Mouse (Mus musculus) spleen, postnatal 4 days (tissue): ENCODE measurements around the gene Hmg20b.

Source experiments
- DNase-seq, 2 experiments: peaks; one replicate each; pipeline ENCODE4 v3.0.0; 2022; ENCODE audit warnings: low spot score in 2 of 2

The Hmg20b gene

DNA sequence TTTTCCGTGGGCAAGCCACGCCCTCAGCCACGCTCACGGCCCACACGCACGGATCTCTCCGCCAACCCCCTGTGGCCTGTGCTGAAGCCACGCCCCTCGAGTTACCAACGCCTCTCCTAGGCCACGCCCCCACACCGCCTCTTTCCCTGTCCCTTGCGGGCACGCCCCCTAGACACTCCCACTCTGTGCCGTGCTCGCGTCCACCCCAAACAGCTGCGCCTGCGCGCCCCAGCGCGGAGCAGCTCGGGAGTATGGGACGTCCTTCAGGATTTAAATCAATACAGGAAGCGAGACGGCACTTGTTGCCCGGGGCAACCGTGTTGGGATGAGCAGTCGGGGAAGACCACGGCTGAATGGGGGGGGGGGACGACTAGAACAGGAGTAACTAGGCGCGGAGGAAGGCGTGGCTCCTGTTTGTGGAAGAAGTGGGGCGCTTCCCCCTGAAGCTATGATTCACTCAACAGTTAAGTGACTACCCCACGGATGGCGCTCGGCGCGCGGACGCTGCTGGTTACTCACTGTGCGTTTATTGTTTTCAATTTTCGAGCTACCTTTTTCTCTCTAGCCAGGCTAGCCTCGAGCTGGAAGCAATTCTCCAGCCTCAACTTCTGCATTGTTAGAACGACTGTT is 28.4 kb upstream of the Hmg20b start:
- peak; percentile 100 for DNase-seq

DNA sequence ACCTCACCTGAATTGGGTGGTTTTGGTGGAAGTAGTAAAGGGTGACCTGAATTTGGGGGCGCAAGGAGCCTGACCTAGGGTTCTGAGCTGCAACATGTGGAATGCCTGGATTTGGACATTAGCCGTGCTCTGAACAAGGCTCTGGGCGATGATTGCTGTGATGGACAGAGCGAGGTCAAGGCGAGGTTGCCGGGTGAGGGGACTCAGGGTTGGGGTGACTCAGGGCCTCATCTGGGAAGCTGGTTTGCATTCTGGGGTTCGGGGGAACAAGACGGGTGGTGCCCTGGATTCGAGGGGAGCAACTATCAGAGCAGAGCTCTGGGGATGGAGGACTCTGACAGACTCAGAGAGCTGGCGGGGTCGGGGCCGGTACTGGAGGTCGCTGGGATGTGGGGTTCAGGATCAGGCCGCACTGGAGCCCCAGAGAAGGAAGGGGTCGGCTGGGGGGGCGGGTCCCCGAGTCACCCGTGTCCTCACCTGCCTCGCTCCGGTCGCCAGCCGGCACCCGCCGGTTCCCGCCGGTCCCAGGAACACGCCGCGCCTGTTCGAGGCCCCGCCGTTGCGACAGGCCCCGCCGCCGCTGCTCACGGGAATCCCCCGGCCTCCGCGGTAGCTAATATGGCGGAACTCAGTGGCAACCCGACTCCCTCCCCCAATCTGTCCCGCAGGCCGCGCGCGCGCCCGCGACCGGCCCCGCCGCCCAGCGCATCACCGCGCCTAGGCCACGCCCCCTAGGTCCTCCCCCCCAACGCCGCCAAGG is 27.7 kb upstream of the Hmg20b start, which contains the start of gene Fzr1:
Gene Fzr1 (minus strand): TSS at position 724 of the 760 bp plus-strand sequence.
- no peak for DNase-seq

DNA sequence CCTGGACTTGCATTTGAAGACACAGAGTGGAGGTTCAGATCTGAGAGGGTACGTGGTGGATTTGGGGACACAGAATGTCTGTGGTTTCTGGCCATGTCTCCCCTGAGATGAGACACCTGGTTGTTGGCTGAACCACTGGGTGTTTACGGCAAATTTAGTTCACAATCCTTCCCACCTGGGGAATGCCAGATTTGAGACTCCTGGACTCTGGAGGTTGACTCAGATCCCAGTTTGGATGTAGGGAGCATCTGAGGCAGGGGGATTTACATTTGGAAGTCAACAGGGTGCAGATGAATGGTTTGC is 27.0 kb upstream of the Hmg20b start:
- DNase-seq, result no peak

DNA sequence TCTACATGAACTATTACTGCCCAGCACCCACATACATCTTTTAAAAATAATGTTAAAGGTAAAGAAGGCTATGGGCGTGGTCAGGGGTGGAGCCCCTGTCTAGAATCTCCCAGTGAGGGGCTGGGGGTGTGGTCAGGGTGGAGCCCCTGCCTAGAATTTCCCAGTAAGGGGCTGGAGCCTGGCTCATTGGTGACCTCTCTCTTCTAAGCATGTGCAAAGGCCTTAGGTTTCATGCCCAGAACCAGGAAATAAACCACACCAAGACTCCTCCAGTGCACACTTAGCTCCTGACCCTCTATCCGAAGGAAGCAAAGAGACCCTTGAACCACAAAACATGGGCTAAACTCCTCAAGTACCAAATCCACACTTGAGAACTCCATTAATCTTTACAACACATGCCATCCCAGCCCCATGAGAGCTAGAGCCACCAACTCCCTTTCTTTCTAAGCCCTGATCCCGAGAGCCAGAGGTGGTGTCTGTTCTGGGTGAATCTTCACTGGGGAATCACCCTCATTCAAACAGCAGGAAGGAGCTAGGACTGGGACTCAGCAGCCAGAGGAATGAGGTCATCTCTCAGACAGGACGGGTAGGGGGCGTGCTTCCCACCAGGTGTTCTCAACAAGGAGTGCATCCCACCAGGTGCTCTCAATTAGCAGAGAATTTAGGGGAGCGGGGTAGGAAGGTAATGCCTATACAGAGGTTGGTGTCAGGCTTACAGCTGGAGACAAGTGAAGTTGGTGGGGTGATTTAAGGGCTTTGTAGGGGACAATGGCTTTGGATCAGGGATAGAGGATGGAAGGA is 26.5 kb upstream of the Hmg20b start:
- peak; percentile 76 to 79 for DNase-seq

- no peak for DNase-seq
These were observed 25.0 kb upstream of the Hmg20b start for GRCm38 (mm10) chr10:81375322-81375721.

GRCm38 (mm10) chr10:81367207-81367495 is 16.9 kb upstream of the Hmg20b start:
- no peak for DNase-seq

- no peak for DNase-seq
These were observed 16.4 kb upstream of the Hmg20b start for GRCm38 (mm10) chr10:81366477-81367206.

DNA sequence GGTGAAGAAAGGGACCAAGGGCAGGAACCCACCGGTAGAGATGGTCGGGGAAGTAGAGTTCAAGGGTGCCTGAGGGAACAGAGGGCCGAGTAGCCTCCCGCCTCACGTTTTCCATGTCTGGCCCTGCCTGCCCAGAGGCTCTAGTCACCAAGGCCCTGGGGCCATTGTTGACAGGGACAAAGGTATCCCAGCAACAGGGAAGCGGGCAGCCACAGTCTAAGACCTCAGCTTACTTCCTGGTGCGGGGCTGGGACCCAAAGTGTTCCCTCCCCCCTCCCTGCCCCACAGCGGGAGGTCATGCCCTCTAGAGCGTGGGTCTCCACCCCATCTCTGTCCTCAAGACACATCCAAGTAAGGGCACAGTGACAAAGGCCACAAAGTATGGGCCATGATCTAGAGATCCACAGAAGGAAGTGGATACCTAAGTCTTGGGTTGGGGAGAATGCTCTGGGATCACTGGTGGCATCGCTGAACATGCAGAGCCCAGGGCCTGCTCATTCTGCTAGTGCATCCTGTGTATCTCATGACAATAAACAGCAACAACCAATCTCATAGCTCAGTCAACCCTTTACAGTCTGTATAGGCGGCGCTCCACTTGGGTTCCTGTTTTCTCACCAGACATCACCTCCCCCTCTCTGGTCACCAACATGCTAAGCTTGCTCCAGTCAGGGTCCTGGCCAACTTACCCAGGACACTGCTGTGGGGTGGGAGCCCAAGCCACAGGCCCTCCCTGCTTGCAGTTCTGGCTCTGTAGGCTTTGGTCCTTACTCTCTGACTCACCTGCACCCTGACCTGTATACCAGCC is 15.6 kb upstream of the Hmg20b start, which contains the start of gene 4930404N11Rik:
Gene 4930404N11Rik (minus strand): TSS at position 145 of the 805 bp plus-strand sequence.
- peak in 1 of 2 experiments; percentile 38 for DNase-seq

- DNase-seq, result no peak
These were observed 14.8 kb upstream of the Hmg20b start for GRCm38 (mm10) chr10:81365073-81365472.

- no peak for DNase-seq
These were observed 14.4 kb upstream of the Hmg20b start for GRCm38 (mm10) chr10:81364666-81365065.

DNA sequence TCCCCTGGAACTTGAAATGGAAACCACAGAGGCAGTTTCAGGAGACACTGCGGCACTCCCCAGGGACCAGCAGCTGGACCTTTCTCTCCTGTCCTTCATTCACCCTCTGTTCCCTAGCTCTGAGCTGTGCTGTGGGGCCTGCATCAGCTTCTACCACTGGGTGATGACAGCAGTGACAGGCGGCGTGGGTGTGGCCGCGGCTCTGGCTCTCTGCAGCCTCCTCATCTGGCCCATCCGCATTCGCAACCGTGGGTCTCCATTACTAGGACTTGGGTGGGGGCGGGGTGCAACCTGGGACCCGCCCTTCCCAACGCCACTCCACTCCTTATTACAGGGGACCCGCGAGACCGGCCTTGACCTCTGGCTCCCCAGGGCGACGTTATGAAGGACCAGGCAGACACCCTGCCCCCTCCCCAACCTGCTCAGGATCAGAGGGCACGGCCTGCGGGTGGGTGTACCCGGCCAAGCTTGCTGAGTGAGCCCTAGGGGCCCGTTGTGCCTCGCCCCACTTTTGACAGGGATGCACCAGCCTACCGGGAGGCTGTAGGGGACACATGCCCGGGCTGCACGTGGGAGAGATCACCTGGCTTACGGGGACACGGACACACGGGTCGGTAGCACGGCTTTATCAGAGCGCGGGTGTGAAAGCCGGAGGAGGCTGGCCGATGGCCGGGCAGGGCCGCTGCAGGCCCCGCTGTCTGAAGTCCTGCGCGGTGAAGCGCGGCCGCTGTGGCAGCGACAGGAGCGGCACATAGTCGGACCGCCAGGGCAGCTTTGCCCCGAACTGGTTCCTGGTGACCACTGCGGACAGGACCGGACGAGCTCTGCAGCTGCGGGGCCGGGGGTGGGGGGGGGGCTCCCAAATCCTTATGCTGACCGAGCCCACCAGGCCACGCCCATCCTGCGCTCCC is 13.4 kb upstream of the Hmg20b start:
- DNase-seq, result no peak

DNA sequence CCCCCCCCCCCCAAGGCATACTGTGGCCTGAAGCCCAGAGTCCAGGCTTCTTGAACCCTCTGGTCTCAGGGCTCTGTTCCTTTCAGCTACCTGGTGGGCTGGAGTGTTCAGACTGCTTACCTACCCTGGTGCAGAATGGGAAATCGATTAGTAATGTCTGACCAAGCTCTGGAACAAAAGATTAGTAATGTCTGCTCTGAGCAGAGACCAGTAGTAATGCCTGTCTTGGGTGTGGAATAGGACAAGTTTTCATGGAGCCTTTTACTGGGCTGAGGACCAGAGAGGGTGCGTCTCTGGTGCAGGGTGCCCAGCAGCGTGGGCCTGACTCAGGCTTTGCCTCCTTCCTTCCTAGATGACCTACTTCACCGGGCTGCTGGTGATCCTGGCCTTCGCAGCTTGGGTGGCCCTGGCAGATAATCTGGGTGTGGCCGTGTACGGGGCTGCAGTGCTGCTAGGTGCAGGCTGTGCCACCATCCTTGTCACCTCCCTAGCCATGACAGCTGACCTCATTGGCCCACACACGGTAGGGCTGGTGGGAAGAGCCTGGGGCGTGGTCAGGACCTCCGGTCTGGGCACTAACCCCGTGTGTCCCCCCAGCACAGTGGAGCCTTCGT is 12.2 kb upstream of the Hmg20b start:
- peak; percentile 84 to 88 for DNase-seq

- no peak for DNase-seq
These were observed 10.4 kb upstream of the Hmg20b start for GRCm38 (mm10) chr10:81360721-81361120.

- DNase-seq, result no peak
These were observed 8.6 kb upstream of the Hmg20b start for GRCm38 (mm10) chr10:81358841-81359240.

DNA sequence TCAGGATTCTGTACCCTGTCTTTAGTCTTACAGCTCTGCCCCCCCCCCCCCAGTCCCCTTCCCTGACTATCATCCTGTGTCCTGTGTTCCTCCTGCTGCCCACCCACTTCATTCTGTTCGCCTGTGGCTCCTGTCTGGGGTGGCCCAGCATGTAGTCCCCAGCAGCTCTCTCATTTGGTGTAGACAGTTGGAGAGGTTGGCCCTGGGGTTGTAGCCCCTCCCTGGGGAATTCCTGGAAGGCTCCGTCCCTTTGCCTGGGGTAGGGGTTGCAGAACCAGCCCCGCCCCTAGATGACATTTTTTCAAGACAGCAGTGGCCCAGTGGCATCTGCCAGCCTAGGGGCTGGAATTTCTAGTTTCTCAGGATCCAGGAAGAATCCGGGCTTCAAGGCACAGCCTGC is 7.9 kb upstream of the Hmg20b start:
- peak in 1 of 2 experiments; percentile 69 for DNase-seq

DNA sequence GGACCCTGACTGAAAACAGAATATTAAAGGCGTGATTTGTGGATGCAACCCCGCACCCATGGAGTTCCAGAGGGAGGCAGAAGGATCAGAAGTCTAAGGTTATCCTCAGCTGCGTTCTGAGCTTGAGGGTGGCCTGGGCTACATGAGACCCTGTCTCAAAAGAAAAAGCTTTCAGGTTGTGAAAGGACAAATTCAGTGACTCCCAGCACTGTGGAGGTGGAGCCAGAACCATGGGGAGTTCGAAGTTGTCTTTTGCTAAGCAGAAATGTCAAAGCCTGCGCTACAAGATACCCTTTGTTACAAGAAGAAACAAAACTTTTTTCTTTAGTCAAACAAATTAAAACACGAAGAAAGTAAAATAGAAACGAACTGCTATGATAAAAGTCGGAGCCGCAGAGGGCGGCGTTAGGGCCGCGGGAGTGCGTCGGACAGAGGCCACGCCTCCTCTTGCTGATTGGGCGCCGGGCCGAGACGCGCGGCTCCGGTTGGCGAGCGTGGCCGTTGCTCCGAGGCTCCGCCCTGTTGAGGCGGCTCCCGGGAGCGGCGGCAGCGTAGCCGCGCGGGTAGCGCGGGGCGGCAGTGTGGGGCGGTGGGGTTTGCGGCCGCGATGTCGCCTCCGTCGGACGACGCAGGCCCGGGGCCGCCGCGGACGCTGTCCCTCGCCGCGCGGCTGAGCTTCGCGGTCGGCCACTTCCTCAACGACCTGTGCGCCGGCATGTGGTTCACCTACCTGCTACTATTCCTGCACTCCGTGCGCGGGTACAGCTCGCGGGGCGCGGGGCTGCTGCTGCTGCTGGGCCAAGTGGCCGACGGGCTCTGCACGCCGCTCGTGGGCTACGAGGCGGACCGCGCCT is 6.9 kb upstream of the Hmg20b start, which contains the start of gene Mfsd12:
Gene Mfsd12 (plus strand): TSS at position 501 of the 854 bp plus-strand sequence.
- DNase-seq, result peak; percentile 92 to 96

- no peak for DNase-seq
These were observed 6.2 kb upstream of the Hmg20b start for GRCm38 (mm10) chr10:81356352-81356990.

GRCm38 (mm10) chr10:81355533-81355932 is 5.3 kb upstream of the Hmg20b start:
- no peak for DNase-seq
